Mouse (Mus musculus) heart, postnatal 0 days (tissue): ENCODE results near the gene Larp4.

Source experiments
- CTCF ChIP-seq: IDR thresholded peaks from 2 replicates; pipeline ENCODE4 v1.5.1; 2016; ENCODE audit warnings: antibody characterized with exemption, control low read depth, low read depth
- EP300 ChIP-seq: IDR thresholded peaks from 2 replicates; pipeline ENCODE4 v1.6.1; 2016; ENCODE audit warnings: antibody characterized with exemption, low read depth

- TF ChIP-seq CTCF (no peak), EP300 (no peak)
These were observed 58.3 kb downstream of the Larp4 start for GRCm38 (mm10) chr15:100028133-100028532.
